8 mouse cellular contexts compared by ENCODE assay signal in the genomic region with DNA sequence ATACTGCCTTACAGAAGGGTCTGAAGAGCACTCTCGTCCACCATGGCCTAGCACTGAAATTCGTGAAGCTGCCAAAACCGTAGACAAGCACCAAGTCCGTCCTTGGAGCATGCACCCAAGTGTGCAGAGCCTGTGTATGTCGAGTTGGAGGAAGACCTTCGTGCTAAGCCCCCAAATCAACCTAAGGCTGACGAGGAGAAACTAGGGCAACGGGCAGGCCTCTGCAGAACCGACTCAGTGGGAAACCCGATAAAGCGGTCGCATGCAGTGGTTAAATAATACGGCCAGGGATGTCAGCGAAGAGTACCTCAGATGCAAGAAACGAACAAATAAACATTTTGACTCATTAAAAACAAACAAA. TPM values are rescaled to one million over a fixed set of nuclear protein-coding genes. Genes with fewer than 3 reads are reported as not detected.
A peak's percentile ranks its signal among the peaks of the same experiment; 100 is the strongest.
DNase-seq lines count a peak whose midpoint lies in the region; ATAC-seq and TF ChIP-seq lines count a peak whose summit lies in the region.

No protein-coding gene starts in this region.

- H3K9me3 ChIP-seq in kidney, embryonic 16.5 days (ENCODE audit: low read length): no peaks in the 10 kb centered on the region
- no peaks in the 10 kb centered on the region for H3K9me3 ChIP-seq in hindbrain, embryonic 12.5 days (replicated peaks)
- no peaks in the 10 kb centered on the region for H3K9me3 ChIP-seq in midbrain, embryonic 15.5 days

- TF ChIP-seq POLR2A in cortical plate, adult 2 months (IDR thresholded peaks at IDR 0.05; ENCODE audit: extremely low read depth, insufficient read depth, low read length): no peak

- peaks cover 14% of the 10 kb centered on the region for H3K4me1 ChIP-seq in kidney, embryonic 16.5 days (ENCODE audit: insufficient read depth, low read length)
- H3K4me1 ChIP-seq in cortical plate, adult 2 months (ENCODE audit: control insufficient read depth, insufficient read depth, low read length): no peaks in the 10 kb centered on the region; the same call in 1 of the 2 replicates
- peaks cover 8% of the 10 kb centered on the region; the same call in 1 of the 2 replicates for H3K4me1 ChIP-seq in hindbrain, embryonic 12.5 days
- H3K4me1 ChIP-seq in midbrain, embryonic 15.5 days: peaks cover 31% of the 10 kb centered on the region

- 14% methylated on average over 15 of the region's 15 CpGs for WGBS in kidney, embryonic 16.5 days
- 11% methylated on average over 15 of the region's 15 CpGs for WGBS in hindbrain, embryonic 12.5 days
- WGBS in midbrain, embryonic 15.5 days: 7% methylated on average over 15 of the region's 15 CpGs

- peak overlapping the region; percentile 63 for H3K4me2 ChIP-seq in kidney, embryonic 16.5 days (replicated peaks; ENCODE audit: low read depth, low read length)
- H3K4me2 ChIP-seq in hindbrain, embryonic 12.5 days (replicated peaks): peak overlapping the region; percentile 59
- peak overlapping the region; percentile 71 for H3K4me2 ChIP-seq in midbrain, embryonic 15.5 days

- H3K27me3 ChIP-seq in kidney, embryonic 16.5 days (ENCODE audit: insufficient read depth, low read length): no peaks in the 10 kb centered on the region
- H3K27me3 ChIP-seq in hindbrain, embryonic 12.5 days: no peaks in the 10 kb centered on the region
- H3K27me3 ChIP-seq in midbrain, embryonic 15.5 days (replicated peaks): no peaks in the 10 kb centered on the region

- peak overlapping the region; percentile 47 for H3K27ac ChIP-seq in kidney, embryonic 16.5 days (ENCODE audit: low read length)
- no peak overlapping the region for H3K27ac ChIP-seq in cortical plate, adult 2 months (ENCODE audit: insufficient read depth, low read length)
- peak overlapping the region; percentile 75 for H3K27ac ChIP-seq in hindbrain, embryonic 12.5 days
- H3K27ac ChIP-seq in midbrain, embryonic 15.5 days: peak overlapping the region; percentile 88

- peak; percentile 52; the same call in 1 of the 2 replicates for ATAC-seq in kidney, embryonic 16.5 days (ENCODE audit: low FRiP score, low TSS enrichment)
- ATAC-seq in hindbrain, embryonic 12.5 days (ENCODE audit: low FRiP score): peak; percentile 69
- ATAC-seq in midbrain, embryonic 15.5 days (replicated peaks): peak; percentile 74

- no peaks in the 10 kb centered on the region for H3K36me3 ChIP-seq in kidney, embryonic 16.5 days (ENCODE audit: insufficient read depth, low read length)
- H3K36me3 ChIP-seq in hindbrain, embryonic 12.5 days: no peaks in the 10 kb centered on the region
- H3K36me3 ChIP-seq in midbrain, embryonic 15.5 days (replicated peaks): no peaks in the 10 kb centered on the region

- H3K9ac ChIP-seq in kidney, embryonic 16.5 days (replicated peaks; ENCODE audit: low read length): peak overlapping the region; percentile 65
- H3K9ac ChIP-seq in hindbrain, embryonic 12.5 days: peak overlapping the region; percentile 39; the same call in 1 of the 2 replicates
- peak overlapping the region; percentile 37 for H3K9ac ChIP-seq in midbrain, embryonic 15.5 days

- TF ChIP-seq CTCF in cortical plate, adult 2 months (IDR thresholded peaks at IDR 0.05; ENCODE audit: extremely low read depth, insufficient read depth, low read length): no peak

- no peak for DNase-seq in kidney, adult 18-20 months
- no peak for DNase-seq in cerebellum, postnatal 36 days
- DNase-seq in thymus, postnatal 25 days: no peak
- no peak for DNase-seq in natural killer cell, adult 2 months (ENCODE audit: low spot score in 2 of 2)

- peak overlapping the region; percentile 69 for H3K4me3 ChIP-seq in kidney, embryonic 16.5 days (ENCODE audit: low read length)
- peak overlapping the region; percentile 42 for H3K4me3 ChIP-seq in cortical plate, adult 2 months (ENCODE audit: insufficient read depth, low read length)
- peak overlapping the region; percentile 46 for H3K4me3 ChIP-seq in hindbrain, embryonic 12.5 days
- H3K4me3 ChIP-seq in midbrain, embryonic 15.5 days: peak overlapping the region; percentile 51

RNA-seq across cellular contexts. Expression of a gene that starts 3.1 kb away (rescaled TPM):
- 2.9 and 3.0 TPM in 2 replicates for polyA plus RNA-seq in kidney, embryonic 16.5 days (2015; fragmentation: Nextera tagmentation; extraction: Ambion mirVana)
- 2.7 and 4.5 TPM in 2 replicates for polyA plus RNA-seq in cortical plate, adult 2 months (2012; rRNA removed)
- polyA plus RNA-seq in hindbrain, embryonic 12.5 days (2016; fragmentation: Nextera tagmentation; extraction: Ambion mirVana): 9.8 and 14.1 TPM in 2 replicates
- 6.5 and 9.0 TPM in 2 replicates for polyA plus RNA-seq in midbrain, embryonic 15.5 days (2015; fragmentation: Nextera tagmentation; extraction: Ambion mirVana)

RNA-seq across cellular contexts. Expression of a gene that starts 39.8 kb away (rescaled TPM):
- 340 TPM in 2 replicates for polyA plus RNA-seq in kidney, embryonic 16.5 days (2015; fragmentation: Nextera tagmentation; extraction: Ambion mirVana)
- 219 and 242 TPM in 2 replicates for polyA plus RNA-seq in cortical plate, adult 2 months (2012; rRNA removed)
- 214 and 218 TPM in 2 replicates for polyA plus RNA-seq in hindbrain, embryonic 12.5 days (2016; fragmentation: Nextera tagmentation; extraction: Ambion mirVana)
- polyA plus RNA-seq in midbrain, embryonic 15.5 days (2015; fragmentation: Nextera tagmentation; extraction: Ambion mirVana): 286 and 289 TPM in 2 replicates

RNA-seq across cellular contexts. Expression of a gene that starts 39.9 kb away (rescaled TPM):
- 0.57 and 0.68 TPM in 2 replicates for polyA plus RNA-seq in kidney, embryonic 16.5 days (2015; fragmentation: Nextera tagmentation; extraction: Ambion mirVana)
- polyA plus RNA-seq in cortical plate, adult 2 months (2012; rRNA removed): 0.13 and 0.19 TPM in 2 replicates
- 2.4 and 4.2 TPM in 2 replicates for polyA plus RNA-seq in hindbrain, embryonic 12.5 days (2016; fragmentation: Nextera tagmentation; extraction: Ambion mirVana)
- polyA plus RNA-seq in midbrain, embryonic 15.5 days (2015; fragmentation: Nextera tagmentation; extraction: Ambion mirVana): 0.24 and 0.37 TPM in 2 replicates

RNA-seq across cellular contexts. Expression of a gene that starts 45.9 kb away (rescaled TPM):
- polyA plus RNA-seq in kidney, embryonic 16.5 days (2015; fragmentation: Nextera tagmentation; extraction: Ambion mirVana): 8.8 and 9.0 TPM in 2 replicates
- 20.6 and 21.1 TPM in 2 replicates for polyA plus RNA-seq in cortical plate, adult 2 months (2012; rRNA removed)
- 7.2 and 9.1 TPM in 2 replicates for polyA plus RNA-seq in hindbrain, embryonic 12.5 days (2016; fragmentation: Nextera tagmentation; extraction: Ambion mirVana)
- polyA plus RNA-seq in midbrain, embryonic 15.5 days (2015; fragmentation: Nextera tagmentation; extraction: Ambion mirVana): 10.7 and 11.7 TPM in 2 replicates
